Mouse (Mus musculus) heart, embryonic 11.5 days (tissue): Measurements from ENCODE around the gene Uts2r. TPM values are rescaled to one million over a fixed set of nuclear protein-coding genes. Genes with fewer than 3 reads are reported as not detected.

ENCODE experiments used
- ATAC-seq: fragments of 200-750 bp; cut with Nextera tagmentation; replicated peaks from 2 replicates; pipeline ENCODE4 v1.8.0; 2017; ENCODE audit warnings: moderate library complexity; ENCODE audit not compliant: insufficient number of reproducible peaks, low FRiP score, low TSS enrichment
- H3K27ac ChIP-seq: fragments of 300-500 bp; sonication (generic); 2 replicates; pipeline ENCODE4 v1.5.1; 2014; ENCODE audit warnings: mild to moderate bottlenecking, low read depth, low read length
- H3K27me3 ChIP-seq: fragments of 300-500 bp; sonication (generic); 2 replicates; pipeline ENCODE4 v1.6.1; 2014; ENCODE audit warnings: mild to moderate bottlenecking, low read length, mixed read lengths; ENCODE audit not compliant: control insufficient read depth, insufficient read depth
- H3K36me3 ChIP-seq: fragments of 300-500 bp; sonication (generic); 2 replicates; pipeline ENCODE4 v1.6.1; 2014; ENCODE audit warnings: mild to moderate bottlenecking, low read length, moderate library complexity, mixed read lengths; ENCODE audit not compliant: control insufficient read depth, insufficient read depth
- H3K4me1 ChIP-seq: fragments of 300-500 bp; sonication (generic); 2 replicates; pipeline ENCODE4 v1.6.1; 2014; ENCODE audit warnings: low read length; ENCODE audit not compliant: control insufficient read depth, insufficient read depth
- H3K4me2 ChIP-seq: fragments of 300-500 bp; sonication (generic); 2 replicates; pipeline ENCODE4 v1.6.1; 2014; ENCODE audit warnings: mild to moderate bottlenecking, moderate library complexity
- H3K4me3 ChIP-seq: fragments of 300-500 bp; sonication (generic); 2 replicates; pipeline ENCODE4 v1.5.1; 2014; ENCODE audit warnings: low read depth, low read length
- H3K9ac ChIP-seq: fragments of 300-500 bp; sonication (generic); 2 replicates; pipeline ENCODE4 v1.6.1; 2014; ENCODE audit warnings: mild to moderate bottlenecking, low read depth, low read length, moderate library complexity
- H3K9me3 ChIP-seq: fragments of 300-500 bp; sonication (generic); replicated peaks from 2 replicates; pipeline ENCODE4 v1.6.1; 2016; ENCODE audit warnings: low read length; ENCODE audit not compliant: control insufficient read depth
- WGBS: fragments of 180-500 bp; shearing (Covaris S2); extraction: QIAGEN DNeasy Blood & Tissue Kit; methylation state at CpG from one replicate; pipeline ENCODE4 v1.1.7; 2014; ENCODE audit not compliant: insufficient replicate concordance; 5-methylcytosine and 5-hydroxymethylcytosine counted together
- polyA plus RNA-seq: library from polyadenylated mRNA; unstranded; fragments of >200 nt; fragmentation: Nextera tagmentation; extraction: Ambion mirVana; gene quantifications from 2 replicates; pipeline ENCODE4 v1.2.1, GENCODE M21; 2014

Uts2r gene
- polyA plus RNA-seq, 1 experiment from 2014 or later = not detected

DNA sequence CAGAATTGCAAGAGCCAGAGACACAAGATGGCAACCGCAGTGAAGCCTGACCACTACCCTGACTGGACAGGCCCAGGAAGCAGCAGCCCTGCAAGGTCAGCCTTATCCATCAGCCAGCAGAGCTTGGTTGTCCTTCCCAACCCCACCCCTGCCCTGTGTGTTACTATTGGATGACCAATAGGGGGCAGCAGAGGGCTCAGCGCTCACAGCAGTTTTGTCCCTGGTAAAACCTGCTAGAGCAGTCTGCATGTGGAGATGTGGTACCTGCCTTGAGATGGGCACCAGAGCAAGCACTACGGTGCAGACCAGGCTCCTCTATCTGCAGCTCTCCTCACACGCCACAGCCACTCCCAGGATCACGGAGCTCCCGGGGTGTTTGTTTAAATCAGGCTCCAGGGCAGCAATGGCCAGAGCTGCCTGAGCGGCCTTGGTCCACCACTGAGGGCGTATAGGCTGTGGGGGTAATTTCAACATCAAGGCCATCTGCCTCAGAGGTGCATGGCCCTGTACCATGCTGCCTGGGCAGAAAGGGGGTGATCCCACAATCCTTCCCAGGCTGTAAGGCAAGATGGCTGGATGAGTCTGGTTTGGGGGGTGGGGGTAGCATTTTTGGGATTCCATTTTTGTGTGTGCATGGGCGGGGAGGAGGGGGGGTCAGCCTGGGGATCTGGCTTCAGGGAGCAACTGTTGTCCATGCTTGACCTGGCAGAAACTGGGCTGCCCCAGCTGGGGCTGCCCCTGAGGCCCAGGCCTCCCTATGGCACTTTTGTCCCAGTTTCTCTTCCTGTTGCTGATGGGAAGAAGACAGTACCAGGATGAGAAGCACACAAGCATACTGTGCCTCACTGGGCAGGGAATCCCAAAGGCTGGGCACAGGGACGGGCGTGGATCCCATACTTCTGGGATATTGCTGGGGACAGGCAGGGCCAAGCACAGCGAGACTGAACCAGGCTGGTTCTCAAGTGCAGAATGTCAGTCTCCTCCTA, 16.5 kb downstream of the Uts2r start:
- H3K27ac ChIP-seq = no peak overlapping the region
- no peak overlapping the region for H3K4me2 ChIP-seq
- no peak overlapping the region for H3K9ac ChIP-seq
- no peaks in the 10 kb centered on the region for H3K27me3 ChIP-seq
- H3K36me3 ChIP-seq = no peaks in the 10 kb centered on the region
- no peak overlapping the region for H3K4me3 ChIP-seq
- 0 out of 2 replicates have a peak, but pooled peaks have one; percentile 18 for ATAC-seq
- no peaks in the 10 kb centered on the region for H3K9me3 ChIP-seq
- no peaks in the 10 kb centered on the region for H3K4me1 ChIP-seq
- 49% methylated on average over 12 of the region's 12 CpGs for WGBS

DNA sequence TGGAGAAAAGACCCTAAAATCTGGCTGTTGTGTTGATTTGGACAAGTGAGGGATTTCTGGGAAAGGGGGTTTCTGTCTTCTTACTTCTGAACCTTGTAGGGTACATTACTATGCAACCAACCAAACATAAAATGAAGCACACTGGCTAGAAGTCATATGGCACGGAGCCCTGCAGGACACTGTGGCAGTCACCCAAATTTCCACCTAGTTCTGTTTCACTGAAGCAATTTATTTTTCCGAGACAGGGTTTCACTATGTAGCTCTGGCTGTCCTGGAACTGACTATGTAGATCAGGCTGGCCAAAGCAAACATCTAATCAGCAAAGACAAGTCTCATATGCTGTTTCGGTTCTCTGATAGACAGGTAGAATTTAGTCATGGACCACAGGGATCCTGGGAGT, 29.6 kb downstream of the Uts2r start:
- Histone ChIP-seq H3K4me3 (no peak overlapping the region), H3K27me3 (no peaks in the 10 kb centered on the region), H3K4me2 (no peak overlapping the region), H3K4me1 (no peaks in the 10 kb centered on the region), H3K27ac (no peak overlapping the region), H3K9me3 (no peaks in the 10 kb centered on the region), H3K36me3 (peaks cover 3% of the 10 kb centered on the region; the same call in 1 of the 2 replicates), H3K9ac (no peak overlapping the region)
- WGBS = 82% methylated on average over 3 of the region's 3 CpGs
- no peak for ATAC-seq

DNA sequence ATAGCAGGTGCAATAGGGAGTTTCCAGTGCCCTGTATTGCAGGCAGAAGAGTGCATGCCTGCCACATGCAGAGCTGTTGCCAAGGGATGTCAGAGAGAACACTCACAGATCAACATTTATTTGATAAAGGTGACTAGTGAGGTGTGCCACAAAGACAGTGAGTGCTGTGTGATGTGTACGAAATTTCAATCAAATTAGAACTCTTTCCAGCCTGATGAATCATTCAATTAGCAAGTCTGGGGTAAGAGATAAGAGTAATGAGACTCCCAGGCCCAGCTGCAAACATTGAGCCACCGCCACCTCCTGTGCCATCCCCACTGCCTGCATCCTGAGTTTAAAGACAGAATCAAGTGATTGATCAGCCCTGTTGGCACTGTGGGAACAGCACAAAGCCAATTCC, 32.7 kb downstream of the Uts2r start:
- H3K4me1 ChIP-seq = no peaks in the 10 kb centered on the region
- H3K27ac ChIP-seq = no peak overlapping the region
- H3K9me3 ChIP-seq = no peaks in the 10 kb centered on the region
- WGBS = 62% methylated on average over 2 of the region's 2 CpGs
- no peaks in the 10 kb centered on the region for H3K27me3 ChIP-seq
- no peak overlapping the region for H3K4me3 ChIP-seq
- no peaks in the 10 kb centered on the region for H3K36me3 ChIP-seq
- H3K4me2 ChIP-seq = no peak overlapping the region
- ATAC-seq = no peak
- H3K9ac ChIP-seq = no peak overlapping the region

DNA sequence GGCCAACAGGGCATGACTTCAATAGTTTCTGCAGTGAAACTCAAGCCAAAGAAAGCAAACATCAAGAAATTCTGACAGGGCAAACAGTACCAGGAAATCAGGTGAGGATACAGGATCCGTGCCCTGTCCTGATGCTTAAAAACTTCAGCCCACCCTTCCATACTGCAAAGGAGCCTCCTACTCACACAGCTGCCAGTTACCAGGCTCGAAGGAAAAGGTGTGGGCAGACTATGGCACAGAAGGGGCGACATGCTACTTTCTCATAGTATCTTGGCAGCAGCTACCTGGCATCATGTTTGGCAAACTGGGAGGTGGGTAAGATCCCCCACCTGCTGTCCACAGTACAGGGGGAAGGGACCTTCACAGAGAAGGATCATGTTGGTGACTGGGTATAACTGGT, 33.3 kb downstream of the Uts2r start:
- no peak overlapping the region for H3K4me3 ChIP-seq
- no peaks in the 10 kb centered on the region for H3K27me3 ChIP-seq
- no peak for ATAC-seq
- H3K4me2 ChIP-seq = no peak overlapping the region
- H3K4me1 ChIP-seq = no peaks in the 10 kb centered on the region
- no peaks in the 10 kb centered on the region for H3K9me3 ChIP-seq
- no peaks in the 10 kb centered on the region for H3K36me3 ChIP-seq
- no peak overlapping the region for H3K9ac ChIP-seq
- 67% methylated on average over 3 of the region's 3 CpGs for WGBS
- no peak overlapping the region for H3K27ac ChIP-seq

DNA sequence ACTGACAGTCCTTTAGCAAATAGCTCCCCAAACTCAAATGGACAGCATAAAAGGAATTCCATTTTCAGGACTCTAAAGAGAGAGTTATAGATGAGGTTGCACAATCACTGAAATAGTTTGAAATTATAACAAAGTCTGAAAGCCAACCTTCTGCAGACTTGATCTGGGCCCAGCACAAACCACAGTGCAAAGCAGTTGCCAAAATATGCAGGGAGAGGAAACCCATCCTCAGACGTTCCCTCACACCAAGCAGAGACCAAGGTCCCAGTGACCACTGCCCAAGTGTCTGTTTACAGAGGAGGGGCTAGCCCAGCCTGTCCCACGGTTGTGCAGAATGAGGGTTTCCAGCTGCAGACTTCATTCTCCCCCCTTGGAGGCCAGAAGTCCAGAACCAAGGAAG, 38.6 kb downstream of the Uts2r start:
- Histone ChIP-seq H3K27me3 (no peaks in the 10 kb centered on the region), H3K27ac (no peak overlapping the region), H3K4me3 (no peak overlapping the region), H3K36me3 (no peaks in the 10 kb centered on the region), H3K4me2 (no peak overlapping the region), H3K4me1 (peaks cover 1% of the 10 kb centered on the region), H3K9ac (no peak overlapping the region), H3K9me3 (no peaks in the 10 kb centered on the region)
- WGBS = 38% methylated on average over 2 of the region's 2 CpGs
- no peak for ATAC-seq

DNA sequence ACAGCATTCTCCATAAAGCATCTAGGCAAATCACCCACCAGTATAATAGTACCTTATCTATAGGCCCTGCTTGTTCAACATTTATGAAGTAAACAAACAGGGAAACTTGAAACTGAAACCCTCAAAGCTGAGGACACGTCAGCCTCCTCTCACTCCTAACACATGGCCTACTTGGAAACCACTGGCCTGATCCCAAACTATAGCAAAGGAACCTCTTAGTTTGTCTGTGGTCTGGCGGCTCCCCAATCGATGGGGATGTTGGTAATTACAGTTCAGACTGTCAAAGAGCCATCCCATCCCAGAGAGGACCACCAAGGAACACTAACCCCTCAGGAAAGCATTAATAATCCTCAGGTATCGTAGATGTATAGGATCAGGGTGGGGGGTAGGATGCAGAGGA, 39.8 kb downstream of the Uts2r start:
- no peak for ATAC-seq
- Histone ChIP-seq H3K27ac (no peak overlapping the region), H3K9ac (no peak overlapping the region), H3K36me3 (no peaks in the 10 kb centered on the region), H3K4me1 (peaks cover 5% of the 10 kb centered on the region), H3K4me3 (no peak overlapping the region), H3K9me3 (no peaks in the 10 kb centered on the region), H3K27me3 (no peaks in the 10 kb centered on the region), H3K4me2 (no peak overlapping the region)
- 78% methylated on average over 4 of the region's 4 CpGs for WGBS

DNA sequence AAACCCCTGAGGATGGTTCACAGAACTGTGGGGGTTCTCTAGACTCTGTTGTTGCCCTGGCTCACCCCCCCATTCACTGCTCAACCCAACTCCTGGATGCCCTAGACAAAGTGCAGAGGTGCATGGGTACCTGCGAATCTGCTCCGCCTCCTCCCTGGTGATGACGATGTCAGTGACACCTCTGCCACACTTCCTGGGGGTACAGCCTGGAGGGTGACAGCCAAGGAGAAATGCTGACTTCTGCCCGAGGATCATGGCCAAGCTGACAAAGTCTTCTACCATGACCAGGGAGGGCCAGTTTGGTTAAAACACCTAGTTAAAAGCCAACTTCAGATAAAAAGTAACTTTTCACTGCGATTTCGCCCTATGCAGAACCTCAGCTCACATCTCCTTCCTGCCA, 40.7 kb downstream of the Uts2r start:
- H3K36me3 ChIP-seq = no peaks in the 10 kb centered on the region
- ATAC-seq = no peak
- H3K9ac ChIP-seq = no peak overlapping the region
- 81% methylated on average over 6 of the region's 6 CpGs for WGBS
- H3K27ac ChIP-seq = no peak overlapping the region
- peaks cover 5% of the 10 kb centered on the region for H3K4me1 ChIP-seq
- no peak overlapping the region for H3K4me2 ChIP-seq
- no peak overlapping the region for H3K4me3 ChIP-seq
- H3K27me3 ChIP-seq = no peaks in the 10 kb centered on the region
- H3K9me3 ChIP-seq = no peaks in the 10 kb centered on the region

DNA sequence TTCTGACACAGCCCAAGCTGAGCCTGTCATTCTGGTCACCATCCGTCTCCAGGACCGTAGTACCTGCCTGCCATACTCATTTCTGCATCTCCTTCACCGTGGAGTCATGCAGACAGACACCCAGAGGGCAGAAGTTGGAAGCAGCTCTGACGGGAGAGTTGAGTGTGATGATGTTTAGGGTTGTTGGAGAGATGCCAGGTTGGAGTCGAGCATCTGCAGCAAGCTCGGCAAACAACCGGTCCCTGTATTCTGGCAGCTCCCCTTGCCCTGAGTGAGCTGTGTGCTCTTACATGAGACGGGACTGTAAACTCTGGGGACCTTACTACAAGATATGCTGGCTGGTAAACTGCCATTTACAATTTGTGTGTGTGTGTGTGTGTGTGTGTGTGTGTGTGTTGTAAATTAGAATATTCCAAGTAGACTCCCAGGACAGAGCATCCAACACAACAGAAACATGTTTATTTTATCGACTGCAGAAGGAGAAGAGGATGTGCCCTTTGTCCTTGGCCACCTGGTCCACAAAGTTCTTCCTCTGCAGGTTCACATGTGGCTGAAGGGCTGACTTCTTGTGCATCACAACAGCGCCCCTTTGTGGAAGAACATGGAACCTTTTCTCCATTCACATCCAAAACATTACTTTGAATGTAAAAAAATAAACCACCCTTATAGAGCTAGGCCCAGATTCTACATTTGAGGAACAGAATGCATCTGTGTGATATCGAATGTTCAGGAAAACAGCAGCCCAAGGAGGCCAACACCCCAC, 41.5 kb downstream of the Uts2r start:
- Histone ChIP-seq H3K9me3 (no peaks in the 10 kb centered on the region), H3K36me3 (no peaks in the 10 kb centered on the region), H3K4me3 (no peak overlapping the region), H3K9ac (no peak overlapping the region), H3K4me2 (no peak overlapping the region), H3K27ac (no peak overlapping the region), H3K27me3 (no peaks in the 10 kb centered on the region), H3K4me1 (peaks cover 5% of the 10 kb centered on the region)
- 56% methylated on average over 11 of the region's 11 CpGs for WGBS
- no peak for ATAC-seq
